Mouse (Mus musculus): ENCODE measurements at regions not wholly inside any gene's neighbourhood (a gene's known extent, or its start where the extent isn't known, plus 50 kb on each side); places are given as distances from the start of the nearest gene placed in this dataset.
A peak's percentile ranks its signal among the peaks of the same experiment; 100 is the strongest.

DNA sequence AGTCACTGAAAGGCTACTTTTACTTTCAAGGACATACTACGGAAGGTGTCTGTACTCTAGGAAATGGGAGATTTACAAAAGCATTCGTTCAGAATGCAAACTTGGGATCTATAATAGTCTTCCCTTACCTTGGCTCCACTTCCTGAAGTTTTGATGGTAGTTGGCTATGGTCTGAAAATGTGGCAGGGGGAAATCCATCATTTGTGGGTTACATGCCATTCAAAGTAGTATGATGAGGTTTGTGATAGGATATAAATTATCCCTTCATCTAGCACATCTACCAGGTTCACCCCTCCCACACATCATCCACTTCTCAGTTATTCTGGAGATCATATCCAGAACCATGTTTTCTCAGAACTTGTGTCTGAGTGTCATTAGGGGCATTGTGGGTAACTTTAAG, 184.7 kb upstream of the Gm5148 start:
- H3K27ac ChIP-seq (ENCODE audit: low read depth) = peak overlapping the region; percentile 91
- WGBS (ENCODE audit: insufficient replicate concordance) = 58% methylated on average over 2 of the region's 2 CpGs
- DNase-seq (no peak), ATAC-seq (no peak)
- H3K4me1 ChIP-seq (ENCODE audit: insufficient read depth) = peaks cover 9% of the 10 kb centered on the region
- no peak overlapping the region for H3K9ac ChIP-seq (replicated peaks)
- H3K27me3 ChIP-seq (ENCODE audit: insufficient read depth, low read length) = no peaks in the 10 kb centered on the region
- H3K9me3 ChIP-seq (ENCODE audit: low read length) = no peaks in the 10 kb centered on the region
- no peak overlapping the region for H3K4me2 ChIP-seq (ENCODE audit: low read depth, low read length)
- H3K4me3 ChIP-seq (ENCODE audit: low read depth, low read length) = no peak overlapping the region
- H3K36me3 ChIP-seq (replicated peaks; ENCODE audit: insufficient read depth, low read length) = no peaks in the 10 kb centered on the region
- TF ChIP-seq CTCF (IDR thresholded peaks at IDR 0.05; ENCODE audit: low read depth) (no peak), EP300 (IDR thresholded peaks at IDR 0.05; ENCODE audit: low read depth) (no peak)

DNA sequence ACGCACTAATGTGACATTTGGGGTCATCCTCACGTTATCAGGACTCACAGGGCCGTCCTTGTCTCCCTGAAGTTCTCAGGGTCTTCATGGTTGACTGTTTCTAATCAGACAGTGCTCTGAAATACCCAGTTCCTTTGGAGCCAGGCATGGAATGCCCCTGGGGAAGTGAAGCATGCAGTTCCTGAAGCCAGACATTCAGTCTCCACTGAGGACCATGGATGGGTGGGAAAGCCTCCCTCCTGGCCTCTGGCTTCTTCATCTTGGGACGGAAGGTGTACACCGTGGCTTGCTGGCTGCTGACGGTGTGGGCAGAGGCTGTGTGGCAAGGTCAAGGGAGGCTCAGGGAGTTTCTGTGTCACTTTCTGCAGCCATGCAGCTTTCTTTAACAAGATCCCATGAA, 184.2 kb upstream of the Gm5148 start:
- H3K9me3 ChIP-seq (ENCODE audit: low read length) = no peaks in the 10 kb centered on the region
- no peak overlapping the region for H3K4me3 ChIP-seq (ENCODE audit: low read depth, low read length)
- no peak overlapping the region for H3K9ac ChIP-seq (replicated peaks)
- peak overlapping the region; percentile 91 for H3K27ac ChIP-seq (ENCODE audit: low read depth)
- ATAC-seq = no peak
- peaks cover 9% of the 10 kb centered on the region for H3K4me1 ChIP-seq (ENCODE audit: insufficient read depth)
- no peak for DNase-seq
- WGBS (ENCODE audit: insufficient replicate concordance) = 64% methylated on average over 6 of the region's 6 CpGs
- TF ChIP-seq CTCF (IDR thresholded peaks at IDR 0.05; ENCODE audit: low read depth) (no peak), EP300 (IDR thresholded peaks at IDR 0.05; ENCODE audit: low read depth) (no peak)
- H3K27me3 ChIP-seq (ENCODE audit: insufficient read depth, low read length) = no peaks in the 10 kb centered on the region
- no peaks in the 10 kb centered on the region for H3K36me3 ChIP-seq (replicated peaks; ENCODE audit: insufficient read depth, low read length)
- H3K4me2 ChIP-seq (ENCODE audit: low read depth, low read length) = no peak overlapping the region

GRCm38 (mm10) chr3:37907432-37908088, 183.3 kb upstream of the Gm5148 start:
- Histone ChIP-seq H3K9ac (replicated peaks) (no peak overlapping the region), H3K4me3 (ENCODE audit: low read depth, low read length) (no peak overlapping the region), H3K4me2 (ENCODE audit: low read depth, low read length) (no peak overlapping the region), H3K36me3 (replicated peaks; ENCODE audit: insufficient read depth, low read length) (no peaks in the 10 kb centered on the region), H3K9me3 (ENCODE audit: low read length) (no peaks in the 10 kb centered on the region), H3K27ac (ENCODE audit: low read depth) (peak overlapping the region; percentile 91), H3K4me1 (ENCODE audit: insufficient read depth) (peaks cover 13% of the 10 kb centered on the region), H3K27me3 (ENCODE audit: insufficient read depth, low read length) (no peaks in the 10 kb centered on the region)
- DNase-seq (peak; percentile 75), ATAC-seq (peak; percentile 96)
- WGBS (ENCODE audit: insufficient replicate concordance) = 15% methylated on average over 14 of the region's 14 CpGs
- TF ChIP-seq CTCF (IDR thresholded peaks at IDR 0.05; ENCODE audit: low read depth) (no peak), EP300 (IDR thresholded peaks at IDR 0.05; ENCODE audit: low read depth) (0 out of 2 replicates have a peak, but pooled peaks have one; percentile 77)

DNA sequence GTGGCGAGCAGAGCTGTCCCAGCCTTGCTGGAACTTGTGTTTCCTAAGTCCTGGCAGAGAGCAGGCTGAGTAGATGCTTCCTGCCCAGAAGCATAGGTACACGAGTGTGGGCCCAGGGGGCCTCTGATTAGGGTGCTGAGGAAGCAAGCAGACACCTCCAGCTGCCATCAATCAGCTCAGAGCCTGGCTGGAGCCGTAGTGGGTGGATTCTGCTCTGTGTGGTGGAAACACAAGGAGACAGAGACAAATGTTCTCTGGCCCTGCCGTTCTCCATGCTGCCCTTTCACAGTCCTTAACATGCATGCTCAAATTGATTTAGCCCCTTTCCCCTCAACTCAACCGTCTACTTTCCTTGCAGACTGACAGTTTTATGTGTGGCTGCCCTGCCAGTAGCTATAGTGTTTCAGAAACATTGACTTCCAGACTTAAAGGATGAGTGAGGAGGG, 182.5 kb upstream of the Gm5148 start:
- Histone ChIP-seq H3K4me2 (ENCODE audit: low read depth, low read length) (no peak overlapping the region), H3K4me3 (ENCODE audit: low read depth, low read length) (no peak overlapping the region), H3K9me3 (ENCODE audit: low read length) (no peaks in the 10 kb centered on the region), H3K36me3 (replicated peaks; ENCODE audit: insufficient read depth, low read length) (no peaks in the 10 kb centered on the region), H3K27me3 (ENCODE audit: insufficient read depth, low read length) (no peaks in the 10 kb centered on the region), H3K9ac (replicated peaks) (no peak overlapping the region), H3K27ac (ENCODE audit: low read depth) (peak overlapping the region; percentile 91), H3K4me1 (ENCODE audit: insufficient read depth) (peaks cover 13% of the 10 kb centered on the region)
- DNase-seq (no peak), ATAC-seq (no peak)
- TF ChIP-seq EP300 (IDR thresholded peaks at IDR 0.05; ENCODE audit: low read depth) (no peak), CTCF (IDR thresholded peaks at IDR 0.05; ENCODE audit: low read depth) (no peak)
- 25% methylated on average over 5 of the region's 5 CpGs for WGBS (ENCODE audit: insufficient replicate concordance)

DNA sequence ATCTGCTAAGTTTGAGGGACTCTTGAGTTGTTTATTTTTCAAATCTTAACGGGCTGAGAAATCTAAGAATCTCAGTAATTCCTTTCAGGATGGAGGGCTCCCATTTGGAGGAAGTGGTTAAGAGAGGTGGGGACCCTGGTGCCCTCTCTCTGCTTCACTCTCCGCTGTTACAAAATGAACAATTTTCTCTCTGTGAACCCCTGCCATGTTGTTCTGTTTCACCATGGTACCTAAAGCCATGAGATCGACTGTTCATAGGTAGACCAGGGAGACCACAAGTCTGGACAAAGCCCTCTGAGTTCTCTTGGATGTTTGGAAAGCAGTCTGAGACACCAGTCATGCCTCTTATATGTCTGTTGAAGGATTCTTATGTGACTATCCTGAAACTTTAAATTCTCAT, 179.9 kb upstream of the Gm5148 start:
- no peaks in the 10 kb centered on the region for H3K36me3 ChIP-seq (replicated peaks; ENCODE audit: insufficient read depth, low read length)
- WGBS (ENCODE audit: insufficient replicate concordance) = 46% methylated on average over 3 of the region's 3 CpGs
- peaks cover 13% of the 10 kb centered on the region for H3K4me1 ChIP-seq (ENCODE audit: insufficient read depth)
- H3K27ac ChIP-seq (ENCODE audit: low read depth) = no peak overlapping the region
- DNase-seq (no peak), ATAC-seq (no peak)
- no peak overlapping the region for H3K9ac ChIP-seq (replicated peaks)
- H3K4me3 ChIP-seq (ENCODE audit: low read depth, low read length) = no peak overlapping the region
- no peak for TF ChIP-seq CTCF (IDR thresholded peaks at IDR 0.05; ENCODE audit: low read depth)
- TF ChIP-seq EP300 (IDR thresholded peaks at IDR 0.05; ENCODE audit: low read depth) = no peak
- no peak overlapping the region for H3K4me2 ChIP-seq (ENCODE audit: low read depth, low read length)
- H3K27me3 ChIP-seq (ENCODE audit: insufficient read depth, low read length) = no peaks in the 10 kb centered on the region
- no peaks in the 10 kb centered on the region for H3K9me3 ChIP-seq (ENCODE audit: low read length)

GRCm38 (mm10) chr3:37903482-37903881, 179.2 kb upstream of the Gm5148 start:
- TF ChIP-seq EP300 (IDR thresholded peaks at IDR 0.05; ENCODE audit: low read depth) = peak; percentile 38; the same call in 1 of the 2 replicates
- no peak for TF ChIP-seq CTCF (IDR thresholded peaks at IDR 0.05; ENCODE audit: low read depth)
- Histone ChIP-seq H3K4me2 (ENCODE audit: low read depth, low read length) (no peak overlapping the region), H3K9ac (replicated peaks) (no peak overlapping the region), H3K4me3 (ENCODE audit: low read depth, low read length) (no peak overlapping the region), H3K36me3 (replicated peaks; ENCODE audit: insufficient read depth, low read length) (no peaks in the 10 kb centered on the region), H3K4me1 (ENCODE audit: insufficient read depth) (peaks cover 13% of the 10 kb centered on the region), H3K9me3 (ENCODE audit: low read length) (no peaks in the 10 kb centered on the region), H3K27ac (ENCODE audit: low read depth) (0 out of 2 replicates have a peak overlapping the region, but pooled peaks have one; percentile 29), H3K27me3 (ENCODE audit: insufficient read depth, low read length) (no peaks in the 10 kb centered on the region)
- DNase-seq = peak; percentile 53
- peak; percentile 32 for ATAC-seq
- 55% methylated on average over 3 of the region's 3 CpGs for WGBS (ENCODE audit: insufficient replicate concordance)
